Comparison of ENCODE assay signal across 7 mouse cellular contexts in the genomic region with DNA sequence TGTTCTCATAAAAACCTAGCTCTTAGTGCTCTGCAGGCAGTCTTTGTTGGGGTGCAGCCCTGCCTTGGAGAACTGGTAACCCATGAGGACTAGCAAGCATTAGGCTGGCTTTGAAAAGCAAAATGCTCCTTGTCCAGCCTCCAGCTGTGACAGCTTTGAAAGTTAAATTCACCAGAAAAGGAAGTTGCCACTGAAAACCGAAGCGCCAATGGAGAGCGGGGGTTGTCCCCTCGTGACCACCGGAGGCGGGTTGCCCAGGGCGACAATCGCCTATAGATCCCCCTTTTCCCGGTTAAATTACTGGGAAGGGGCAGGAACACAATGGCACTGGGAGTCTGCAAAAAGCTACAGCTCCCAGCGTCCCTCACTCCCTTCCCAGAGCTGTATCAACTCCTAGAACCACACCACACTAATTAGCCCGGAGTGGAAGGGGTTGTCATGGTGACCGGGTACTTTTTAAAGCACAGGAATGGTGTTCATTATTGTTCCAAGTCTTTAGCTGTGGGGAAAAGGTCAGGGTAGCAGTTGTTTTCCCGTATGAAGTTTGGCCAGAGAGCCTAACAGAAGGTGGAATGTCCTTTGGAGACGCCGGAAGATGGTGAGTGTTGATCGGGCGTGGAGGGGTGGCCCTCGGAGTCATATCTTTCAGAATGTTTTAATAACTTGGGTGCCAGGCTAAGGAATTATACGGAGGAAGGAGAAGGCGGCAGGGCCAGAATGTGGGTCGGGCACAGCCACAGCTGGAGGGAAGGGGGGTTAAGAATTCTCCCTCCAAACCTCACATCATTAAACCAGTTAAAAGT.
A peak's percentile ranks its signal among the peaks of the same experiment; 100 is the strongest.
DNase-seq lines count a peak whose midpoint lies in the region; ATAC-seq and TF ChIP-seq lines count a peak whose summit lies in the region.

No protein-coding gene starts in this region.

- peak overlapping the region; percentile 62 for H3K4me2 ChIP-seq in embryonic facial prominence, embryonic 14.5 days (ENCODE audit: low read depth, low read length)
- peak overlapping the region; percentile 67 for H3K4me2 ChIP-seq in heart, embryonic 14.5 days (ENCODE audit: low read length)
- H3K4me2 ChIP-seq in kidney, embryonic 16.5 days (replicated peaks; ENCODE audit: low read depth, low read length), result peak overlapping the region; percentile 66
- peak overlapping the region; percentile 56 for H3K4me2 ChIP-seq in midbrain, postnatal 0 days (ENCODE audit: low read depth, low read length, poor library complexity, severe bottlenecking)

- WGBS in embryonic facial prominence, embryonic 14.5 days, result under 1% methylated on average over 21 of the region's 21 CpGs
- WGBS in heart, embryonic 14.5 days, result 5% methylated on average over 21 of the region's 21 CpGs
- 5% methylated on average over 21 of the region's 21 CpGs for WGBS in kidney, embryonic 16.5 days
- WGBS in liver, adult 2 months, result 56% methylated on average over 21 of the region's 21 CpGs
- WGBS in midbrain, postnatal 0 days, result 2% methylated on average over 21 of the region's 21 CpGs

- DNase-seq in adrenal gland, adult 2 months, result peak; percentile 70
- DNase-seq in embryonic facial prominence, embryonic 14.5 days (ENCODE audit: low spot score), result peak; percentile 84
- peak; percentile 49 for DNase-seq in liver, adult 2 months (ENCODE audit: extremely low read depth, low read depth, low spot score)
- peak; percentile 85 for DNase-seq in midbrain, postnatal 0 days (ENCODE audit: low spot score)
- peak; percentile 51 for DNase-seq in splenic B cell, adult 2 months (ENCODE audit: low read depth, low spot score)

- peak; percentile 78 for ATAC-seq in embryonic facial prominence, embryonic 14.5 days (ENCODE audit: low read depth)
- ATAC-seq in heart, embryonic 14.5 days (ENCODE audit: insufficient number of reproducible peaks, insufficient read depth, low FRiP score, low read depth), result peak; percentile 27; the same call in 1 of the 2 replicates
- ATAC-seq in kidney, embryonic 16.5 days (ENCODE audit: low FRiP score, low TSS enrichment), result peak; percentile 78
- peak; percentile 74 for ATAC-seq in midbrain, postnatal 0 days (ENCODE audit: low FRiP score)

- TF ChIP-seq POLR2A in liver, adult 2 months (IDR thresholded peaks at IDR 0.05; ENCODE audit: extremely low read depth, insufficient read depth, low read length), result no peak

- no peaks in the 10 kb centered on the region for H3K9me3 ChIP-seq in embryonic facial prominence, embryonic 14.5 days (ENCODE audit: control insufficient read depth, low read length)
- H3K9me3 ChIP-seq in heart, embryonic 14.5 days (ENCODE audit: control insufficient read depth, low read length), result no peaks in the 10 kb centered on the region
- H3K9me3 ChIP-seq in kidney, embryonic 16.5 days (ENCODE audit: low read length), result no peaks in the 10 kb centered on the region
- H3K9me3 ChIP-seq in midbrain, postnatal 0 days (ENCODE audit: low read length), result no peaks in the 10 kb centered on the region

- no peaks in the 10 kb centered on the region for H3K27me3 ChIP-seq in embryonic facial prominence, embryonic 14.5 days (replicated peaks; ENCODE audit: control insufficient read depth, insufficient read depth, low read length)
- H3K27me3 ChIP-seq in heart, embryonic 14.5 days (ENCODE audit: control insufficient read depth, insufficient read depth, low read length), result no peaks in the 10 kb centered on the region
- H3K27me3 ChIP-seq in kidney, embryonic 16.5 days (ENCODE audit: insufficient read depth, low read length), result no peaks in the 10 kb centered on the region
- no peaks in the 10 kb centered on the region for H3K27me3 ChIP-seq in liver, adult 2 months (ENCODE audit: control insufficient read depth, insufficient read depth, low read length)
- H3K27me3 ChIP-seq in midbrain, postnatal 0 days (ENCODE audit: insufficient read depth, low read length), result no peaks in the 10 kb centered on the region
- no peaks in the 10 kb centered on the region for H3K27me3 ChIP-seq in splenic B cell, adult 2 months (ENCODE audit: control insufficient read depth, insufficient read depth, low read length, poor library complexity, severe bottlenecking)

- H3K36me3 ChIP-seq in embryonic facial prominence, embryonic 14.5 days (ENCODE audit: control insufficient read depth, insufficient read depth, low read length), result peaks cover 18% of the 10 kb centered on the region
- H3K36me3 ChIP-seq in heart, embryonic 14.5 days (ENCODE audit: control insufficient read depth, insufficient read depth, low read length), result 0 out of 2 replicates have a peak, but pooled peaks cover 14% of the 10 kb centered on the region
- H3K36me3 ChIP-seq in kidney, embryonic 16.5 days (ENCODE audit: insufficient read depth, low read length), result peaks cover 25% of the 10 kb centered on the region
- H3K36me3 ChIP-seq in liver, adult 2 months (ENCODE audit: control insufficient read depth, insufficient read depth, low read length), result peaks cover 17% of the 10 kb centered on the region
- no peaks in the 10 kb centered on the region for H3K36me3 ChIP-seq in midbrain, postnatal 0 days (ENCODE audit: insufficient read depth, low read length)
- no peaks in the 10 kb centered on the region for H3K36me3 ChIP-seq in splenic B cell, adult 2 months (ENCODE audit: control insufficient read depth, insufficient read depth, low read length, poor library complexity, severe bottlenecking)

- H3K27ac ChIP-seq in embryonic facial prominence, embryonic 14.5 days (replicated peaks; ENCODE audit: low read depth, low read length), result peak overlapping the region; percentile 84
- peak overlapping the region; percentile 6 to 54 for H3K27ac ChIP-seq in heart, embryonic 14.5 days (replicated peaks in 1 of 2; ENCODE audit: control insufficient read depth in 1 of 2, insufficient read depth in 1 of 2, low read depth in 2 of 2, low read length in 2 of 2)
- H3K27ac ChIP-seq in kidney, embryonic 16.5 days (ENCODE audit: low read length), result peak overlapping the region; percentile 95
- peak overlapping the region; percentile 21; the same call in 1 of the 2 replicates for H3K27ac ChIP-seq in liver, adult 2 months (replicated peaks; ENCODE audit: insufficient read depth, low read depth, low read length)
- H3K27ac ChIP-seq in midbrain, postnatal 0 days (ENCODE audit: low read depth, low read length), result peak overlapping the region; percentile 68

- peaks cover 27% of the 10 kb centered on the region for H3K4me1 ChIP-seq in embryonic facial prominence, embryonic 14.5 days (ENCODE audit: control insufficient read depth, insufficient read depth, low read length)
- peaks cover 10 to 23% of the 10 kb centered on the region in 2 experiments for H3K4me1 ChIP-seq in heart, embryonic 14.5 days (ENCODE audit: control insufficient read depth in 2 of 2, insufficient read depth in 2 of 2, low read length in 2 of 2)
- peaks cover 40% of the 10 kb centered on the region for H3K4me1 ChIP-seq in kidney, embryonic 16.5 days (ENCODE audit: insufficient read depth, low read length)
- H3K4me1 ChIP-seq in liver, adult 2 months (ENCODE audit: control insufficient read depth, insufficient read depth, low read length), result peaks cover 3% of the 10 kb centered on the region; the same call in 1 of the 2 replicates
- peaks cover 4% of the 10 kb centered on the region; the same call in 1 of the 2 replicates for H3K4me1 ChIP-seq in midbrain, postnatal 0 days (ENCODE audit: insufficient read depth, low read length)

- peak overlapping the region; percentile 38 for H3K4me3 ChIP-seq in embryonic facial prominence, embryonic 14.5 days (ENCODE audit: low read depth, low read length)
- H3K4me3 ChIP-seq in heart, embryonic 14.5 days (ENCODE audit: control insufficient read depth in 1 of 2, insufficient read depth in 1 of 2, low read depth in 1 of 2, low read length in 2 of 2), result peak overlapping the region; percentile 36 to 40
- H3K4me3 ChIP-seq in kidney, embryonic 16.5 days (ENCODE audit: low read length), result peak overlapping the region; percentile 47
- H3K4me3 ChIP-seq in liver, adult 2 months (ENCODE audit: insufficient read depth, low read depth, low read length), result peak overlapping the region; percentile 7; the same call in 1 of the 2 replicates
- peak overlapping the region; percentile 28 for H3K4me3 ChIP-seq in midbrain, postnatal 0 days (ENCODE audit: low read depth, low read length)

- H3K9ac ChIP-seq in embryonic facial prominence, embryonic 14.5 days (ENCODE audit: low read depth, low read length), result peak overlapping the region; percentile 49
- H3K9ac ChIP-seq in heart, embryonic 14.5 days (ENCODE audit: low read length), result peak overlapping the region; percentile 59
- H3K9ac ChIP-seq in kidney, embryonic 16.5 days (replicated peaks; ENCODE audit: low read length), result peak overlapping the region; percentile 56
- H3K9ac ChIP-seq in liver, adult 2 months (ENCODE audit: low read depth, low read length), result no peak overlapping the region
- 0 out of 2 replicates have a peak overlapping the region, but pooled peaks have one; percentile 19 for H3K9ac ChIP-seq in midbrain, postnatal 0 days (replicated peaks; ENCODE audit: low read length, poor library complexity, severe bottlenecking)

- no peak for TF ChIP-seq CTCF in liver, adult 2 months (IDR thresholded peaks at IDR 0.05; ENCODE audit: low read depth, low read length)
- no peak for TF ChIP-seq CTCF in midbrain, postnatal 0 days (IDR thresholded peaks at IDR 0.05)

- H3K79me2 ChIP-seq in liver, adult 2 months (ENCODE audit: control insufficient read depth, insufficient read depth, low read length), result no peaks in the 10 kb centered on the region; the same call in 1 of the 2 replicates

Comparison
In these comparisons a context has a peak if more than half of its experiments do, and no peak if none do; other contexts are left out.
1. Peak in every context shown above with its lines: DNase-seq, ATAC-seq, H3K4me3 ChIP-seq and H3K27ac ChIP-seq.
2. ATAC-seq: peak in every context shown above with its lines; median percentile 78 in embryonic facial prominence, embryonic 14.5 days; 78 in kidney, embryonic 16.5 days; 74 in midbrain, postnatal 0 days; 27 in heart, embryonic 14.5 days.
3. H3K27ac ChIP-seq: peak in every context shown above with its lines; median percentile 95 in kidney, embryonic 16.5 days; 84 in embryonic facial prominence, embryonic 14.5 days; 68 in midbrain, postnatal 0 days; 30 in heart, embryonic 14.5 days; 21 in liver, adult 2 months.